Mouse (Mus musculus) heart, postnatal 0 days (tissue): Measurements from ENCODE around the gene Dusp13.

Experiments used
- CTCF ChIP-seq: IDR thresholded peaks from 2 replicates; pipeline ENCODE4 v1.5.1; 2016; ENCODE audit warnings: antibody characterized with exemption, control low read depth, low read depth
- EP300 ChIP-seq: IDR thresholded peaks from 2 replicates; pipeline ENCODE4 v1.6.1; 2016; ENCODE audit warnings: antibody characterized with exemption, low read depth

DNA sequence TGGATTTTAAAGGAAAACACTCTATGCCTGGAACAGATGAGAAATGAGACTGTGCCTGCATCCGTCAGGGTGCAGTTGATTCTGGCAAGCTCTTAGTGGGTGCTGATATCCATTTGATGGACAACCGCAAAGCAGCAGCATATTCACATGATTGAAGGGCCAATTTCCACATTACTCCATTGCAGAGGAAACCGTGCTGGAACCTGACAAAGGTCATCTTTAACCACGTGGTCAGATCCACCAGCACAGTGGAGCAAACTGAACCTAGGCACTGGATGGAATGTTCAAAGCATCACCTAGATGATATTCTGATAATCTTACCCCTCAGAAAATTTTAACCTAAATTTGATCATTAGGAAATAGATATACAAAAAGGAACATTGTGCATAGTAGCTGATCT, 25.2 kb upstream of the Dusp13 start:
- TF ChIP-seq EP300 = no peak
- TF ChIP-seq CTCF = no peak
